Mouse (Mus musculus) hematopoietic stem cell, adult 5-6 weeks (primary cell): ENCODE measurements around the gene C1qbp. TPM values are rescaled to one million over a fixed set of nuclear protein-coding genes. Genes with fewer than 3 reads are reported as not detected.
A peak's percentile ranks its signal among the peaks of the same experiment; 100 is the strongest.

Experiments used
- ATAC-seq, 2 experiments: fragments of 125-278 bp in 1 of 2; replicated peaks in 1 of 2; 2 replicates each; pipeline ENCODE4 v1.8.0; 2016 to 2017; ENCODE audit warnings: inconsistent platforms in 2 of 2, mild to moderate bottlenecking in 2 of 2, moderate number of reproducible peaks in 2 of 2, low read depth in 1 of 2, moderate TSS enrichment in 1 of 2; ENCODE audit not compliant: low FRiP score in 2 of 2, poor library complexity in 2 of 2, severe bottlenecking in 2 of 2, insufficient read depth in 1 of 2, low TSS enrichment in 1 of 2
- total RNA-seq: library from RNA; stranded (forward); fragments of 172-1452, 232-1000 nt; gene quantifications from 2 replicates; pipeline ENCODE4 v1.2.3, GENCODE M21; 2017

Gene C1qbp
- 48.3 and 82.1 TPM in 2 replicates for total RNA-seq

GRCm38 (mm10) chr11:70982557-70983228, at the start of gene C1qbp:
TSS of gene C1qbp (minus strand) at chr11:70983026.
- peak; percentile 95 to 97 for ATAC-seq

GRCm38 (mm10) chr11:71032070-71032469, 49.2 kb upstream of the C1qbp start:
- no peak for ATAC-seq

GRCm38 (mm10) chr11:71029403-71030118, 46.7 kb upstream of the C1qbp start:
- ATAC-seq = no peak

- no peak for ATAC-seq
Observed at GRCm38 (mm10) chr11:71028280-71028679, 45.5 kb upstream of the C1qbp start.

- ATAC-seq = peak; percentile 98
Observed at GRCm38 (mm10) chr11:71019201-71020068, 36.6 kb upstream of the C1qbp start, which contains the start of the genes Mis12 and Derl2. TSS of gene Mis12 (plus strand) at chr11:71019611. TSS of gene Derl2 (minus strand) at chr11:71019841.

GRCm38 (mm10) chr11:71018416-71019200, 35.8 kb upstream of the C1qbp start:
- ATAC-seq = no peak

GRCm38 (mm10) chr11:71017051-71017450, 34.2 kb upstream of the C1qbp start:
- no peak for ATAC-seq

- ATAC-seq = no peak
Observed at GRCm38 (mm10) chr11:71012743-71013142, 29.9 kb upstream of the C1qbp start.

- ATAC-seq = no peak
Observed at GRCm38 (mm10) chr11:71008321-71008720, 25.5 kb upstream of the C1qbp start.

- ATAC-seq = no peak
Observed at GRCm38 (mm10) chr11:71007831-71008230, 25.0 kb upstream of the C1qbp start.

- no peak for ATAC-seq
Observed at GRCm38 (mm10) chr11:71007026-71007425, 24.2 kb upstream of the C1qbp start.

GRCm38 (mm10) chr11:71005046-71005445, 22.2 kb upstream of the C1qbp start:
- no peak for ATAC-seq

GRCm38 (mm10) chr11:71004316-71004773, 21.5 kb upstream of the C1qbp start, which contains the start of gene Dhx33:
TSS of gene Dhx33 (minus strand) at chr11:71004437.
- peak; percentile 98 to 99 for ATAC-seq

- peak in 1 of 2 experiments; percentile 0; a peak in 1 of 4 replicates for ATAC-seq
Observed at GRCm38 (mm10) chr11:71003611-71004315, 20.9 kb upstream of the C1qbp start.

- no peak for ATAC-seq
Observed at GRCm38 (mm10) chr11:71001167-71001566, 18.3 kb upstream of the C1qbp start.

- ATAC-seq = no peak
Observed at GRCm38 (mm10) chr11:70982030-70982429, 796 bp downstream of the C1qbp start.
